Mouse (Mus musculus) liver, embryonic 14 days (tissue): Measurements from ENCODE around the gene Pard3b. TPM values are rescaled to one million over a fixed set of nuclear protein-coding genes. Genes with fewer than 3 reads are reported as not detected.

ENCODE experiments used
- polyA plus RNA-seq: library from polyadenylated mRNA; depleted of rRNA; stranded (reverse); fragments of >200 nt; gene quantifications from 2 replicates; pipeline ENCODE4 v1.2.3, GENCODE M21; 2012; rRNA removed

The Pard3b gene
- 0.47 and 0.54 TPM in 2 replicates for polyA plus RNA-seq

GRCm38 (mm10) chr1:61638347-61639111 is at the start of gene Pard3b:
Pard3b (plus strand) TSS chr1:61638824.

